Mouse (Mus musculus) cerebellum, adult 9-11 months (tissue): Measurements from ENCODE around the gene Rac2.

Experiments
- DNase-seq: peaks from one replicate; pipeline ENCODE4 v3.0.0; 2022

Rac2 gene

DNA sequence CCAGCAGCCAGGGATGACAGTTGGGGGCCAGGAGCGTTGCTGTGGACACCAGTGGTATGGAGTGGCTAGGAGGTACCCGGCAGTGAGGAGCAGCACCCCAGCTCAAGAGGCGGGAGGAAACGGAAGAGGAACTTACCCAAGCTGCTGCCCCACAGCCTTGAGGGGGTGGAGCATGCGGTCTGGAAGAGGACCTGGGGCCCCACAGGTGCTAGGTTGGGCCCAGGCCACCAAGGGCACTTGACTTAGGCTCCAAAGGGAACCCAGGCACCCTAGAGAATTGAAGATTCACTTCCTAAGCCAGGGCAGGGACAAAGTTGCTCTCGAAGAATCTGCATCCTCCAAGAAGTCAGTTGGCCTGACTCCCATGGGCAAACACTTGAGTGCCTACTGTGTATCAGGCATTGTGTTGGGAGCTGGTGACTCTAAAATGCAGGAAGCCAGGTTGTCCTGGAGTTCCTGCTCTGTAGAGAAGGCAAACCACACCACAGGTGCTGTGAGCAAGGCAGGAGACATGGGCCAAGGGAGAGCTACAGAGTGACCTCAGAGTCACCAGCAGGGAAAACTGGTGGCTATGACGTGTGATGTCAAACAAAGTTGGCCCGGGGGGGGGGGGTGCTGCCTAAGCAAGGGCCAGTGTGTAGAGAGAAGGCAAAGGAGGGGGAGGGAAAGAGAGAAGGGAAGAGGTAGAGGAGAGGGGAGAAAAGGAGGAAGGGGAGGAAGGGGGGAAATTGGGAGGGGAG is at the start of gene Rac2:
Rac2 (minus strand) TSS at position 126 of the 740 bp plus-strand sequence.
- DNase-seq = no peak

DNA sequence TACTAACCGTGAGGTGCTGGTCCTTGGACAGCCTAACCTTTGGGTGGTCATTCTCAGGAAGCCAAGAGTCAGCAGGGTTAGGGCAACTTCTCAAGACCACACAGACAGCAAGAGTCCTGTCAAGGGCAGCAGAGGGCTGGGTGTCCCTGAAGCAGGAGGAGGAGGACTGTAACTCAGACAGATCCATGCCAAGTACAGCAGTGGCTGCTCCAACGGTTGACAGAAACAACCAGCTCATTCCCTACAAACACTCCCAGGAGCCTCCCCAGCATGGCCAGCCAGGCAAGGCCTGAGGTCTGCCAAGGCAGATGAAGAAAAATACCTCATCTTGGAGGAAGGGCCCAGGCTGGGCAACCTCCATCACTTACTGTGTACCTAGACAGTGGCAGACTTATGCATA is 44.4 kb upstream of the Rac2 start:
- DNase-seq = no peak

DNA sequence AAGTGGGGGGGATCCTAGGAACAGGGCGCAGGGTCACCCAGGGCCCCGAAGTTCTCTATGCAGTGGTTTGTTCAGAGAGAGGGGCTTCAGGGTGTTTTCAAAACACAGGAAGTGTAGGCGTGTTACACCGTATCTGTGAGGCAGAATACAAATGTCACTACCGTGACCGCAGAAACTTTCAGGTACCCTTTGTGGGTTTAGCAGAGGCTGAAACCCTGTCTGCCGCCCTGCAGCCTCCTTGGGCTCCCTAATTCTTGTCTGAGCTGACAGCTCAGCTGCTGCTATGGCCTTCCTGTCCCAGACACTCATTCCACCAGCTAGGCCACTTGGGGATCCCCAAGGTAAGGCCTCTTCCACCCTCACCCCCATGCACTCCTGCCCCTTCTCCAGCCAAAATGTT is 42.0 kb upstream of the Rac2 start:
- DNase-seq = no peak

DNA sequence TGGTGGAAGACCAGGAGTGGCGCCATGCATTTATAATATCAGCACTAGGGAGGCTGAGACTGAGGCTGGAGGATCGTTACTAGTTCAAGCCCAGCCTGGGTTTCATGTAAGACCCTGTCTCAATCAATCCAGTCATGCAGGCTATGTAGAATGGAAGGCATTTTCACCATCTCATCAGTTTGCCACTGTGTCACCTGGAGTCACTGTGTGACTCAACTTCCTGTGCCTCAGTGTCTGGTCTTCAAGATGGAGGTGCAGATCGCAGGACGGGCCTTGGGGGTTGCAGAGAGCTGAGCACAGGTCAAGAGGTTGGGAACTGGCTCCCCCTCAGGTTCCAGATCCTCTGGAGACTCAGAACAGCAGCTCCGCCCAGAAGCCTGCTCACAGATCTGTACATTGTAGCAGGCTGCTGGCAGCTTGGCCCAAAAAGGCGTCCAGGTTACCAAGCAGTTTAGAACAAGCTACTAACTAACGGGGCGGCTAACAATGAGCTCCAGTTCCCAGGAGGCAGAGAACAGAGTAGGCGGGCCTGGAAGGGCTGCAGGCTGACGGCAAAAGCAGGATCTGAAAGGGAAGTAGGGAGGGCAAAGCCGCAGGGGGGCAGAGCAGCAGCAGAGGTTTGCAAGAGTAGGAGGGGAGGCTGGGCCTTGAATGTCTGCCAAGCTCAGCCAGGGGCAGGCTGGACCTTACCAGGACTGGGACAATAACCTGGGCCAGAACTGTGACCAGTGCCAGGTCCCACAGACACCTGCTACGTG is 38.3 kb upstream of the Rac2 start:
- DNase-seq = no peak

DNA sequence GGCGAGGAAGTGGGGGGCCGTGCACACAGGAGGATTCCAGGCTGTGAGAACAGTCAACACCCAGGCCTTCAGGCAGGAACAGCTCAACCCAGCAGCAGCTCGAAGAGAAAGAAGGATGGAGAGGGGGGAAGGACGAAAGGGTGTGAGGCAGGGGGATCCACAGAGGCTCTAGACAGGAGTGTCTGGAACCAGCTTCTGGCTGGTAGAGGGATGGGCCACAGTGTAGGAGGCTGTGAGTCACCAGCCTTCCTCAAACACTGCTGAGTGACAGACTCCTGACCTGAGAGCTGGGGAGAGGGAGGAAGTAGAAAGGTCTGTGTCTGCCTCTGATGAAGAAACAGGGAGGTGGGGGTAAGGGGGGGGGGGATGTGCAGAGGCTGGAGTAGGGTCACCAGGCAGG is 34.9 kb upstream of the Rac2 start:
- no peak for DNase-seq

DNA sequence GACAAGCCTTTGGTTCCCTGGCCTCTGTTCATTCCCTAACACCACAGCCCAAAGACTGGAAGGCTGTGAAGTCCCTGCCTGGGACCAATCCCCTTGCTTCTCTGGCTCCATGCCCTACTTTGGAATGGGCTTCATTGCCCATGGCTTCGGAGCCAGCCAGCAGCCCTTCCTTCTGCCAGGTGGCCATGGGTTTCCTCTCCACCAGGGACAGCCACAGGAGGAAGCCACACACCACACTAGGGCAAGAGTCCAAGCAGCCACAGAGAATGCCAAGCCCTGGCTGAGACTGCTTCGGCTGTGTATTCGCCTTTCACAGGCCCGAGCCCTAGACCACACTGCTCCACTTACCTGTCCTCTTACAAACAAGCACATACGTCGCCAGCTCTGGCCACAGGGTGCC is 33.5 kb upstream of the Rac2 start:
- DNase-seq = peak; percentile 86

DNA sequence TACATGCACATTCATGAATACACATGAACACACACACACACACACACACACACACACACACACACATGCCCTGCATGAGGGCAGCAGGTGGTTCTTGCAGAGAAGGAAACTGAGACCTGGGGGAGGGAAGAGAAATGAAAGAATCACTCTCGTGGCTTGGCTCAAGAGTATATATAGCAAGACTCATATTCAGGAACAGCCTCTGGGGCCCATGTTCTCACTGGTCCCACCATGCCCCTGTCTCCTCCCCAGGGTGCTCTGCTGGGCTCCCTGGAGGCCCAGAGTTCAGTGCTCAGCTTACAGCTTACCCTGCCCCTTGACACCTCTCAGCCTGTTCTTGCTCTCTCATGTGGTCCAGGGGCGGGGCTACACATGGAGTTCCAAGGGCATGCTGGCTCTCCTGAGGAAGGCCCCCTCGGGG is 32.8 kb upstream of the Rac2 start:
- no peak for DNase-seq

DNA sequence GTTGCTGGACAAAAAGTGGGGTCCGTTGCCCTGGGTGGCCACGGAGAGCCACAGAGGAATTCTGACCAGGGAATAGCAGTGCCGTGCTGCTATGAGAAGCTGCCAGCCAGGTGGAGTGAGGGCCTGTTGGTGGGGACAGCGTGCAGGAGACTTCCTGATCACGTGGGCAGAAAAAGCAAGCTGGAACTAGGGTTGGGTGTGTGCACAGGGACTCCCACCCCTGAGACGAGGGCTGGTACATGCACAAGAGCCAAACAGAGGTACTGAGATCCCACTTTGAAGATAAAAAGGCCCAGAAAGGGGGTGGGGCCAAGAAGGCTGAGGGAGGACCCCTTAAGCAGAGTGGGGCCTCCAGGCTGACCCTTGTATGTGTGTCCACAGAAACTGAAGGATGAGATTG is 31.7 kb upstream of the Rac2 start:
- no peak for DNase-seq

DNA sequence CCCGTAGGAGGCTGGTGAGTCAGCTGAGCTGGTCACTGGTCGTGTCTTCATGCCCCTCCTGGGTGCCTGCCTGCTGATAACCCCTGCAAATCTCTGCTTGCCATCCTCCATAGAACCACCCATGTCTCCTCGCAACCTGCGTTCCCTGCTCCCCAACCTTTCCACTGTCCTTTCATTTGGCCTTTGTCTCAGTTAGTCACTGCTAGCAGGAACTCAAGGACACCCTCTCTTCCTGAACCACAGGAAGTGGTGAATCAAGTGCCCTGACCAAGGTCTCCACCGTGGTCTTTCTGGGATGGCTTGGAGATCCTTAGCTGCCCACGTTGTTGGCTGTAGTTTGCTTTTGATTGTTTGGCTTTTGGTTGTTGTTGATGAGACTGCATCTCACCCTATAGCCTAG is 28.6 kb upstream of the Rac2 start:
- no peak for DNase-seq

DNA sequence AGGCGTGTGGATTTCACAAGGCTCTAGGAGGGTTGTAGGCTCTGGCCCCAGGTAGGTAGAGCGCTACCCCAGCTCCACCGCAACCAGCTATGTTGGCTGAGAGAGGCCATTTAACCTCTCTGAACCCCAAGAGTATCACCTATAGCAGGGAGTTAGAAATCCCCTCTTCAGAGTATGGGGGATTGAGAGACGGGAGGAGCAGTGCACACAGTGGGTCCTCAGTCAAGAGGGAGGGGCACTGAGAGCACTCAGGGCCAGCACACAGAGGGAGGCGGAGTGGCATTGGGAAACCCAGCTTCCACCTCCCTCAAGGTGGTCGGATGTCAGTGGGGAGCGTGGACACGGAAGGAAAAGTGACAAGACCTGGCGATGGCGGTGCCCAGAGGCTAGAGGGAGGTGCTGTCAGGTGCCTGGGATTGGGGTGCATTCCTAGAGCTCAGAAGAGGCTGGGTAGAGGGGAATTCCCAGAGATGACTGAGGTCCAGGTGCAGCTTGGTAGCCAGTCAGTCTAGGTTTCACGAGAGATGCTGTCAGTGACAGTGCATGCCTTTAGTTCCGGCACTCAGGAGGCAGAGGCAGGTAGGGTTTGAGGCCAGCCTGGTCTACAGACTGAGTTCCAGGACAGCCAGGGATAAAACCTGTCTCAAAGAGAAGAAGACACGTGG is 27.1 kb upstream of the Rac2 start:
- DNase-seq = no peak

DNA sequence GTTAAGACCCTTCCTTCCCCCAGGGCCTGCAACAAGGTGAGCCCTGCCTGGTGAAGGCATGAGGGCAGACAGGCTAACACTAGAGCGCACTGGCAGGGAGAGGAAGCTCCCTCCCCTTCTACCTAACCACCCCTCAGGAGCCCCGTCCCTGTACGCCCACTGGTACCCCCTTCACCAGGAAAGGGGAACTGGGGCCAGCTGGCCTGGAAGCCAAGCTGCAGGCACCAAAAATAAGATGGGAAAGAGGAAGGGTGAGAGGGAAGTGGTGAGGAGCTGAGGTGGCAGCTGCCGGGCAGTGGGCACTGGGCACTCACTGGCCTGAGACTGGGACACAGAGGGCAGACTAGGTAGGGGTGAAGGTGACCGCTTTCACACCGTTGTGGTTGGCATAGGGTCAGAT is 26.5 kb upstream of the Rac2 start:
- DNase-seq = no peak

DNA sequence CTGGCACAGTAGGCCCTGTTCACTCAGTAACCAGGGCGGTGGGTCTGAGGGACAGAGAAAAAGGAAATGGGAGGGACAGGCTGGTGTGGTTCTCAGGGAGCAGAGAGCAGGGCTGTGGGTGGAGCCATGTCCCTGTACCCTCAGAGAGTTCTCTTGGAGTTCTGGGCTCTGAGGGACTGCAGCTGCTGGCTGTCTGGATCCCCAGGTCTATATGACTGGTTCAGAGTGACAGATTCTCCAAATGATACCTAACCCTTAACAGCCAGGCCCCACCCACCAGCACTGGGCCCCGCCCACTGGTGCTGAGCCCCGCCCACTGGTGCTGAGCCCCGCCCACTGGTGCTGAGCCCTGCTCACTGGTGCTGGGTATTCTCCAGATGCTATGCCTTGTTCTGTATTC is 25.1 kb upstream of the Rac2 start:
- DNase-seq = no peak

DNA sequence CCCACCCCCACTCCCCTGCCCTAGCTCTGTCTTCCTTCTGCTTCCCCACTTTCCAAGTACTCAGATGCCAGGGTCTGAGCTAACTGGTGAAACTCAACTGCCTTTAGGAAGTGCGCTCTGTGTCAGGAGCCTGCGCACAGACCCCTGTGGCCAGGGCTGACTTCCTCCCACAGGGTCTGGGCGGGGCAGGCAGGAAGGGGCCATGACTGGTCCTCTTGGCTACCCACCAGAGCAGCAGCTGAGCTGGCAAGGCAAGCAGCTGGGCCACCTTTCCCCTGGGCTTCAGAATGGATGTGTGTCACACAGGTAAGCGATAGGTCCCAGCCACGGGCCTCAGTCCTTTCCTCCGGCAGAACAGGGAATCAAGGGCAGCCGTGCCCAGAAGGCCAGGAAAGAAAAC is 24.3 kb upstream of the Rac2 start, which contains the start of gene Cyth4:
Cyth4 (plus strand) TSS at position 134 of the 400 bp plus-strand sequence.
- no peak for DNase-seq

DNA sequence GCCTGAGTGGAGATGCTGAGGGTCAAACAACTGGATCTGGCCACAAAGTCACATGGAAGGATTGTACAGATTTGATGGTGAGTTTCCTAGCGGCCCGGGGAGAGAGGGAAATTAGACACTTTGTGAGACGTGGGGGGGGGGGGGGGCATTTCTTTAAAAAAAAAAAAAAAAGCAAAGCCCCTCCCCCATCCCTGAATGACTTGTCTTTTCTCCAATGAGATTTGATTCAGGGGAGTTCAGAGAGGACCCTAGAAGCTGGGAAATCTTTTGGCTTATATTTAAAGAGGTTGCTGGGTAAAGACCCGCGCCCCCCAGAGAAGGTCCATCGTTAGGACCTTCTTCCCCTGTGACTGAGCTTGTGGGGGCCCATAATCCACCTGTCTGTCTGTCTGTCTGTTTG is 23.9 kb upstream of the Rac2 start:
- no peak for DNase-seq

DNA sequence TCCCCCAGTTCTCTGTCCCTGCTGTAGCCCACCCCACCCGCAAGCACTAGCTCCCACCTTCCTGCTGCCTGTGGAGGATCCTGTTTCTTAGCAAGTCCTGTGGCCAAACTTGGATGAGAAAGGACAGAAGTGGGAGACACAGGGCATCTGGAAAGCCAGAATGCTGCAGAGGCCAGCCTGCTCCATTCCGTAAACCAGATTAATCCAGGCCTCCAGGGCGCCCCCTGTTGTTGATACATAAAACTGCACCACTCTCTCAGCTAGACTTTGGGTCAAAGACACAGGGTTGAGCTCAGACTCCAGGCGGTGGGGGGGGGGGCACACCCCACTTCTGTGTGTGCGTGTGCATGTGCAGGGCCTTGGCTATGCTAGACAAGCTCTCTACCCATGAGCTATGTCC is 22.9 kb upstream of the Rac2 start:
- no peak for DNase-seq

DNA sequence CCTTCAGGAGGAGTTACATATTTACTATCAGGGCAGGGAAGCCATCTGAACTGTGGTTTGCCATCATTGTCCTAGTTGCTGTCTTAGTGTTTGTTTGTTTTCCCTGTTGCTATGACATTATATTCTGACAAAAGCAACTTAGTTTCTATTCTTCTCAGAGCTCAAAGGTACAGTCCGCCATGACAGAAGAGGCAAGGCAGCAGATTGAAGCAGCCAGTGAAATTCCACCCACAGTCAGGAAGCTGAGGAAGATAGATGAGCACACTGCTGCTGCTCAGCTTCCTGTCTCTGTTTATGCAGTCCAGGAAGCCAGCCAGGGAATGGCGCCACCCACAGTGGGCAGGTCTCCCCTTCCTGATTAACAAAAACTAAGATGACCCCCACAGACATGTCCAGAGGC is 22.2 kb upstream of the Rac2 start:
- no peak for DNase-seq

DNA sequence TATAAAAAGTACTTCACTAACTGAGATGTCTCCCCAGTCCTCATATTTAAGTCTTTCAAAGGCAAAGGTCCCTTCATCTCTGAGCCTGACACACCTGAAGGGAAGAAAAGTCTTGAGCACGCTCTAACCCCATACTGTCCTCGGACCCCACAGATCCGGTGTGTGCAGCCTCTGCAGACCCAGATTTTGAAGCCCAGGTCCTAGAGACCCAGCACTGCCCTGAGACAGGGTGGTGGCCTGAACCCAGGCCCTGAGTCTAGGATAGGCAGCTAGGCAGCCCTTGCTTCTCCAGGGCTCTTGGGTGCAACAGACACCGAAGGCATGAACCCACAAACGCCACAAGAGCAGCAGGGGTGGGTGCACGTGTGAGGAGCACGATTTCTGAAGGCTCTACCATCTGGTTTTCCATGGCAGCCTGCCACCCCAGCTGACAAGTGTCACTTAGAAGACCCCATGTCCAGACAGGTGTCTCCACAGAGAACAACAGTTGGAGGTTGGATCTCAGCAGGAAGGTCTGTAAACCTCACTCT is 21.4 kb upstream of the Rac2 start:
- no peak for DNase-seq

DNA sequence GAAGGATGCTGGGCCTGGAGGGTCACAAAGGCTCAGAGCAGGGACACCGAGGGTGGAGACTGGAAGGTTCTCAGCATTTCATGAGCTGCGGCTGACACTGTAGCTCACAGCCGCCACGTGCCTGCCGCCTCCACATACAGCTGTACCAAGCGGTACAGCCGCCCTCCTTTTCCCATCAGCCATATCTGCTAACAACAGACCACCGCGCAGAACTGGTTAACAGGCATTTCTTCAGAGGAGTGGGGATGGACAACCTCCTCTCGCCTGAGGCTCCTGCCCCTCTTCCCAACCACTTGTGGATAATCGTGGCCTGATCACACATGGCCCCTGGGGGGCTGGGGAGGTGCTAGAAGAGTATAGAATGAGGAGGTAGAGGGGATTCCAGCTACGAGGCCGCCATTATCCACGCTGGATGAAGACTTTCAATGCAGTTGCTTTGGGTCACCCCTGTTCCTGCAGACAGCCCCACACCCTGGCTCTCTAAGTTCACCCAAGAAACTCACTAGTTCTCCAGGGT is 19.9 kb upstream of the Rac2 start:
- DNase-seq = no peak

DNA sequence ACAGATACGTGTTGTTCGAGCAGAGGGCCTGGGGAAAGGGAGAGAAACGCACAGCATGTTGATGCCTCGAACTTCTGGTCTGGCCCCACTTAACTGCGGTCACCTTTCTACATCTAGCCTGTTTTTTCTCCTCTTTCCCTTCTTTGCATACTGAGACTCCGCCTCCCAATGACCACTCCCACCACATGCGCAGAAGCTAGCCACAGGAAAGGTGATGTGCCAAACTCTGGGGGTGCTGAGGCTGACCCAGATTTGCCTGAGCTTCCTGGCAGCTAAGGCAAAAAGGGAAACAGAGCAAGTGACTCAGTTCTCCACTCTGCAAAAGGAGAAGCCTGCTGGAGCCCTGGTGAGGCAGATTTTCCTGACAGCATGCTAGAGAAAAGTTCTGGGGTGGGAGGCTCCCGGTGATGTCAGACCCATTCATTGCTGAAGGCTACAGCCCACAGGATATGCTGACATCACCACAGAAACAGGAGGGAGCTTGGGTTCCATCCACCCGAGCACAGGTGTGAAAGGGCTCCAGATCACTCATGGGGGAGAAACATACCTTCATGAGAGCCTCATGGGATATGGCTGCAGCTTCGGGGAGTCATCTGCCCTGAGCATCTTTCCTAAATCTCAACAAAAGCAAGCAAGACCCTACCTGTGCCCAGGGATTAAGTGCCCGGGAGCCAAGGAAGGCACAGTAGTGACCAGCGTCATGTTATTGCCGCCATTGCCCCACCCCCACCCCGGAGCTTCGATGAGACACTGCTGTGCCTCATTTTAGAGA is 19.3 kb upstream of the Rac2 start:
- no peak for DNase-seq

DNA sequence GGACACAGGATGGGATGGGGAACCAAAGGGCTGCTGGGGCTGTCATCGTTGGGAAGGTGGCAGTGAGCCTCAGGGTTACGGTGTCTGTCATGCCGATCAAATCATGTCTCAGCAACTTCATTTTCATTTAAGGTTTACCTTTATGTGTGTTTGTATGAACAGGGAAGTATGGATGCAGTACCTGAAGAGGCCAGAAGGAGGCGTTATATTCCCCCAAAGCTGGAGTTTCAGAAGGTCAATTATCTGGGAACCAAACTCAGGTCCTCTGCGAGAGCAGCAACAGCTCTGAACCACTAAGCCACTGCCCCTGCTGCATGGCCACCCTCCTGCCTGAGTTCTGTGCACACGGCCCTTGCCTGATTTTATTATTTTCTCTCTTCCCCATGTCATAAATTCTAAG is 18.2 kb upstream of the Rac2 start:
- no peak for DNase-seq

DNA sequence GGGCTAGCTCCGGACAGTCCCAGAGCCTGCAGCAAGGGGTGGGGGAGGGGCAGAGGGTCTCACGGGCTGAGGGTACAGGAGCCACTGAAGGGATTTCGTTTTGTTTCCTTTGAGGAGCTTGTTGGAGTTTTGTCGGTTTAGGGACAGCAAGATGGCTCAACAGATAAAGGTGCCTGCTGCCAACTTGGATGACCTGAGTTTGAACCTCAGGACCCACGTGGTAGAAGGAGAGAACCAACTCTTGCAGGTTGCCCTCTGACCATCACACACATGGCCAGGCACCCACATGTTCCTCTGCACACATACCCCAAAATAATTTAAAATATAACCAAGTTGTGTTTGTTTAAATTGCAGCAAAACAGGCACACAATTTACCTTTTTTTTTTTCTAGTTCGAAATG is 17.4 kb upstream of the Rac2 start:
- DNase-seq = no peak

DNA sequence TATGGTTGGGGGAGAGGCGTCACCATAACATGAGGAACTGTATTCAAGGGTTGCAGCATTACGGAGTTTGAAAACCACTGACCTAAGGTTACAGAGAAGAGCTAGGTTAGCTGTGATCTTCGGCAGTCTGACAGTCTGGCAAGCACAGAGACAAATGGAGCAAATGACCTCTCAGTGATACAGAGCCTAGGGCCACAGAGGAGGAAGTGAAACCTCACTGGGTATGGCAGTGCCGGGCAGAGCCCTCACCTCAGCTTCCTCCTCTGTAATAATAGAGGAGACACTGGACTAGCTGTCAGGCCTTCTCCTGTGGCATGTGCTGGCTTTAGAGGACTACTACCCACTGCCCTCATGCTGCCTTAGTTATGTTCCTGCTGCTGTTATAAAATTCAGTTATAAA is 16.3 kb upstream of the Rac2 start:
- no peak for DNase-seq

DNA sequence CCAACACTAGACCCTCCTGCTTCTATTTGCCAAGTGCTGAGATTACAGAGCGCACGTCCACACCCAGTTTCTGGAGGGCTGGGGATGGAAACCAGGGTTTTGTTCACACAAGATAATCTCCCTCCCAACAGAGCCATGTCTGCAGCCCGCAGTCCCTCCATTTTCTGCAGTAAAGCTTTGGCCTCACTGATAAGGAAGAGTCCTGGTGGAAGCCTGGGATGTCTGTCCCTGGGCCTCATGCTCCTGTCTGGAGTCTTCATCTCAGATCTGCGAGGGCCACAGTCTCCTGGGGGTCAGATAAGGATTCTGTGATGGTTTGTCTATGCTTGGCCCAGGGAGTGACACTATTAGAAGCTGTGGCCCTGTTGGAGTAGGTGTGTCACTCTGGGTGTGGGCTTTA is 15.5 kb upstream of the Rac2 start:
- no peak for DNase-seq
